Mouse (Mus musculus): ENCODE results near the gene Gm11011. TPM values are rescaled to one million over a fixed set of nuclear protein-coding genes. Genes with fewer than 3 reads are reported as not detected.
"Not testable (repeated sequence)": the region's sequence is repeated elsewhere in the genome, so short reads cannot be mapped to it uniquely, and the experiment has no call there.

The Gm11011 gene
- polyA plus RNA-seq (2014; fragmentation: Nextera tagmentation; extraction: Ambion mirVana), result not detected in 2 replicates

DNA sequence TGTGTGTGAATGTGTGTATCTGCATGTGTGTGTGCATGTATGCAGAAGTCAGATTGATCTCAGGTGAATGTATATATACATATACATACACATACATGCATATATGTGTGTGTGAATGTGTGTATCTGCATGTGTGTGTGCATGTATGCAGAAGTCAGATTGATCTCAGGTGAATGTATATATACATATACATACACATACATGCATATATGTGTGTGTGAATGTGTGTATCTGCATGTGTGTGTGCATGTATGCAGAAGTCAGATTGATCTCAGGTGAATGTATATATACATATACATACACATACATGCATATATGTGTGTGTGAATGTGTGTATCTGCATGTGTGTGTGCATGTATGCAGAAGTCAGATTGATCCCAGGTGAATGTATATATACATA lies at the start of gene Gm11011:
Gene Gm11011 (minus strand): TSS at position 101 of the 400 bp plus-strand sequence.
- not testable (repeated sequence) for H3K9me3 ChIP-seq (ENCODE audit: control insufficient read depth, low read length); ATAC-seq (ENCODE audit: low FRiP score, low TSS enrichment); H3K4me1 ChIP-seq (ENCODE audit: control insufficient read depth, insufficient read depth, low read length); H3K4me3 ChIP-seq (ENCODE audit: low read length); H3K27ac ChIP-seq (ENCODE audit: low read depth, low read length); H3K27me3 ChIP-seq (ENCODE audit: control insufficient read depth, insufficient read depth, low read length); H3K4me2 ChIP-seq (replicated peaks; ENCODE audit: low read depth, low read length); H3K9ac ChIP-seq (ENCODE audit: low read depth, low read length); H3K36me3 ChIP-seq (ENCODE audit: control insufficient read depth, insufficient read depth, low read length)

DNA sequence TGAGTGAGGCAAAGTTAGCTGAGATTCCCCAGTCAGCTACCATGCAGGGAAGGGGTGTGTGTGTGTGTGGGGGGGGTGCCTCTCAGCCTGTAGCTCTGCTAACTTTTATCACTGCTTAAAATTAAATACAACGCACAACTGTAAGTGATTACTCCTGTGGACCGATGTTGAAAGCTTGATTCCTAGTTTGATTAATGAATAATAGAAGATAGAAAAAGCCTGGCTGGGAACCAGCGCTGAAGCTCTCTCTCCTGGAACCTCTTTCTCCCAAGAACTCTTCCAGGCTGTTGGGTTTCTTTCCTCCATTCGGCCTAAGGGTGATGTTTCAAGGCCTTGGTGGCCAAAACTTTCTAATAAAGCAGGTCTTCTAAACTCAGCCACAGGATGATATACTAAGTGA lies 48.9 kb upstream of the Gm11011 start:
- Histone ChIP-seq H3K27ac (ENCODE audit: low read depth, low read length) (0 out of 2 replicates have a peak overlapping the region, but pooled peaks have one; percentile 17), H3K4me3 (ENCODE audit: low read length) (peak overlapping the region; percentile 84), H3K9me3 (ENCODE audit: control insufficient read depth, low read length) (no peaks in the 10 kb centered on the region), H3K36me3 (ENCODE audit: control insufficient read depth, insufficient read depth, low read length) (no peaks in the 10 kb centered on the region), H3K27me3 (ENCODE audit: control insufficient read depth, insufficient read depth, low read length) (no peaks in the 10 kb centered on the region), H3K4me1 (ENCODE audit: control insufficient read depth, insufficient read depth, low read length) (peaks cover 38% of the 10 kb centered on the region), H3K4me2 (replicated peaks; ENCODE audit: low read depth, low read length) (peak overlapping the region; percentile 82), H3K9ac (ENCODE audit: low read depth, low read length) (peak overlapping the region; percentile 48; the same call in 1 of the 2 replicates)
- ATAC-seq (ENCODE audit: low FRiP score, low TSS enrichment), result no peak
- 19% methylated on average over 4 of the region's 4 CpGs for WGBS

DNA sequence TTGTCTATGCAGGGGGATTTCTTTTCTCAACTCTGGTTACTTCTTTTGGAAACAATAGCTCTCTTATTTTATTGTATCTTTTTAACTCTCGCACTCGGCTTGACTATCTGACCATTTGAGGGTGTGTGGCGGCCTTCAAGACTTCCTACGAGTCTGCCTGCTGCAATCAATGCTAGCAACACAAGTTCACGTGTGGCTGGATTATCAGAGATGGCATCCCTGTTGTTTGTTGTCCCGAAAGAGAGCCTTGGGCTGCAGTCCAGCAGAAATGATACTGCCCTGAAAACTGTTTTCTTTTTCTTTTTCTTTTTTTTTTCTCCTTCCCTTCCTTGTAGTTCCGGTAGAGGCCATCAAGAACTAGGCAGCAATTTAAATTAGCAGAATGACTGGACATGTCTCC lies 47.9 kb upstream of the Gm11011 start:
- no peaks in the 10 kb centered on the region for H3K27me3 ChIP-seq (ENCODE audit: control insufficient read depth, insufficient read depth, low read length)
- no peaks in the 10 kb centered on the region for H3K36me3 ChIP-seq (ENCODE audit: control insufficient read depth, insufficient read depth, low read length)
- H3K4me1 ChIP-seq (ENCODE audit: control insufficient read depth, insufficient read depth, low read length), result peaks cover 34% of the 10 kb centered on the region
- H3K9me3 ChIP-seq (ENCODE audit: control insufficient read depth, low read length), result no peaks in the 10 kb centered on the region
- H3K4me2 ChIP-seq (replicated peaks; ENCODE audit: low read depth, low read length), result peak overlapping the region; percentile 82
- H3K9ac ChIP-seq (ENCODE audit: low read depth, low read length), result peak overlapping the region; percentile 93
- ATAC-seq (ENCODE audit: low FRiP score, low TSS enrichment), result no peak
- 10% methylated on average over 7 of the region's 7 CpGs for WGBS
- H3K27ac ChIP-seq (ENCODE audit: low read depth, low read length), result peak overlapping the region; percentile 96; the same call in 1 of the 2 replicates
- peak overlapping the region; percentile 84 for H3K4me3 ChIP-seq (ENCODE audit: low read length)

DNA sequence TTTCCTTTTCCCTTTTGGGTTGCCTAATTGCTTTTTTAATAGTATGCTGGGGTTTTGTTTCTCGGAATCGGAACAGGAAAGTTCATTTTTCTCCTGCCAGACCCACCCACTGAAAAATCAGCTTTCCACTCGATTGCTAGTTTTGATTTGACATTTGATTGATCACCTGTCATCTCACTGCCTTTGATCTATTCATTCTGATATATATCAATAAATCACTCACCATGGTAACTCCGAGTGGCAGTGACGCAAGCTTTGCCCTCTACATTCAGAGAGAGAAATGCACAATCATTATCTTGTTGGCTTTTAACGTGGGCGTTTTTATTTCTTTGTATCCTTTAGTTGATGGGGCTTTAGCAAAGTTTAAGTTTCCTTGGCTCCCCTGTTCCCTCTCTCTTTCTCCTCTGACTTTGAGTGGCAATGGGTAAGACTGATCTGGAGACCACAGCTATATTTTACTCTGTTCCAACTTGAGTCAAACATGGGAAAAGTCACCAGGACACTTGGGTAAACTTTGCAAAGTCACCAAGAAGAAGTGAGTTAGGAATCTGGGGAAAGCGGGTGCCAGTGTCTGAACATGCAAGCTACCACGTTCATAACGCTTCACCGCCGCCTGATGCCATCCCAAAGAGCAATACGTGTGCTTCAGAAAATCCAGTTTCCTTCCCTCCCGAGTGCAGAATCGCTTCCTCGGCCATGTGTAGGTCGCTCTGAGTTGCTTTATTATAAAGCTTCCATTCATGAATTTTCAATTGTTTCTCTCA lies 47.3 kb upstream of the Gm11011 start:
- no peaks in the 10 kb centered on the region for H3K36me3 ChIP-seq (ENCODE audit: control insufficient read depth, insufficient read depth, low read length)
- no peak for ATAC-seq (ENCODE audit: low FRiP score, low TSS enrichment)
- H3K9me3 ChIP-seq (ENCODE audit: control insufficient read depth, low read length), result no peaks in the 10 kb centered on the region
- peak overlapping the region; percentile 93 for H3K9ac ChIP-seq (ENCODE audit: low read depth, low read length)
- peak overlapping the region; percentile 82 for H3K4me2 ChIP-seq (replicated peaks; ENCODE audit: low read depth, low read length)
- H3K27ac ChIP-seq (ENCODE audit: low read depth, low read length), result peak overlapping the region; percentile 96
- 7% methylated on average over 17 of the region's 17 CpGs for WGBS
- H3K27me3 ChIP-seq (ENCODE audit: control insufficient read depth, insufficient read depth, low read length), result no peaks in the 10 kb centered on the region
- H3K4me3 ChIP-seq (ENCODE audit: low read length), result peak overlapping the region; percentile 84
- H3K4me1 ChIP-seq (ENCODE audit: control insufficient read depth, insufficient read depth, low read length), result peaks cover 33% of the 10 kb centered on the region

DNA sequence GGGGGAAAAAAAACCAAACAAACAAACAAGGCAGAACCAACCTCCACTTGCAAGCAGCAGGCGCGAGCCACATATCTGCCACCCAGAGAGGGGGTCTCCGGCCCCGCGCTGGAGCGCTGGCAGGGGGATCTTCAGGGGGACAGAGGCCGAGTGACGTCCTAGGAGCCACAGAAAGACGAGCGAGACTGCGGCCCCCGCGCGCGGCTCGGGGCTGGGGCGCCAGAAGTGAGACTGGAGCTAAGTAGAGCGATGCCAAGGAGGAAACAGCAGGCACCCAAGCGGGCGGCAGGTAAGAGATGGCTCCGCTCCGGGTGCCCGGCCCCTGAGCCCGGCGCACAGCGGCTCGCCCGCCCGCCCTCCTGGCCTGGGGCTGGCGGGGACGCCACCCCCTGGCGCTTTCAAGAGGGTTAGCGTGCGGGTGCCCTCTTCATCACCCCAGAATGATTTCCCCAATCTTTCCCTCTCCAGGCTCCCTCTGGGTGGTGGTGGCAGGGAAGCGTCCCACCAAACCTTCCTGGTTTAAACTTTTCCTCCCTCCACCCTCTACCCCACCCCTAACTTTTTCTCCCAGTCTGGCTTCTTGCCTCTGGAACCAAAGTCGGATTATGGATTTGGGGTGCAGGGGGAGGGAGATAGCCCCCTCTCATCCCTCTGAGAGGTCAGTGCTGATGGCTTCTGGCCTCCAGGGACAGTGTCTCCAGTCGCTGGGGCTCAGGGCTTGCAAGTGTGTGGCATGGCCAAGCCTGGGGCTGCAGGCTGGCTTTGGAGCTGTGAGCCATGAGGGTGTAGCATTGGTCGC lies 46.1 kb upstream of the Gm11011 start:
- H3K9me3 ChIP-seq (ENCODE audit: control insufficient read depth, low read length), result no peaks in the 10 kb centered on the region
- no peak for ATAC-seq (ENCODE audit: low FRiP score, low TSS enrichment)
- peak overlapping the region; percentile 84 for H3K4me3 ChIP-seq (ENCODE audit: low read length)
- no peaks in the 10 kb centered on the region for H3K27me3 ChIP-seq (ENCODE audit: control insufficient read depth, insufficient read depth, low read length)
- H3K4me2 ChIP-seq (replicated peaks; ENCODE audit: low read depth, low read length), result peak overlapping the region; percentile 82
- peak overlapping the region; percentile 96 for H3K27ac ChIP-seq (ENCODE audit: low read depth, low read length)
- under 1% methylated on average over 38 of the region's 38 CpGs for WGBS
- no peaks in the 10 kb centered on the region for H3K36me3 ChIP-seq (ENCODE audit: control insufficient read depth, insufficient read depth, low read length)
- H3K4me1 ChIP-seq (ENCODE audit: control insufficient read depth, insufficient read depth, low read length), result peaks cover 35% of the 10 kb centered on the region
- H3K9ac ChIP-seq (ENCODE audit: low read depth, low read length), result peak overlapping the region; percentile 93

DNA sequence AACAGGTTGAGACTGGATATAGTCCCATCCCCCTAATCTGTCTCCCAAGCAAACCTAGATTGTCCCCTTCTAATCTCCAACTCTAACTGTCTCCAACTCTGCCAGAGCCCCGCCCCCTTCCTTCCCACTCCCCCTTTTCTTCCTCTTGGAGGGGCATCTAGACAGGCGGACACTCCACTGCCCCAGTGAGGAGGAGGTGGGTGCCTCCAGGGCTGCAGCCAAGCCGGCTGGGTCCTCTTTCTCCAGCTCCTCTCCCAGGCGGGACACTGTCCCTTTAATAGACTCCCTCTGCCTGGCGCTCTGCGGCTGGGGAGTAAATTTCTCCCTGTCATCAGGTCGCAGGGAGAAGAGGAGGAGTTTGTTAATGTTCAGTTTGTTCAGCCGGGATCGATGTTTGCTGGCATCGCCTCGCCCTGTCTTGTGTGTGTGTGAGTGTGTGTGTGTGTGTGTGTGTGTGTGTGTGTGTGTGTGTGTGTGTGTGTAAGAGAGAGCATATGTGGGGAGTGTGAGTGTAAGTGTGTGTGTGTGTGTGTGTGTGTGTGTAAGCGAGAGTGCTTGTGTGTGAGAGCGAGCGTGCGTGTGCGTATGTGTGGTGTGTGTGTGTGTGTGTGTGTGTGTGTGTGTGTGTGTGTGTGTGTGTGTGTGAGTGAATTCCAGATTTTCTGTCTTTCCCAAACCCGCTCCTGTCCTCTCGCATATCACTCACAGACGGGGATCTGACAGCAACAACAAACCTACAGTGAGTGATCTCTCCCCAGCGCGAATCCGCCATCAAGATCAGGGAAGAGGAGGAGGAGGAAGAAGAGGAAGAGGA lies 45.0 kb upstream of the Gm11011 start, which contains the start of gene Tshz2:
Gene Tshz2 (plus strand): TSS at position 676 of the 814 bp plus-strand sequence.
- Histone ChIP-seq H3K27me3 (ENCODE audit: control insufficient read depth, insufficient read depth, low read length) (no peaks in the 10 kb centered on the region), H3K4me2 (replicated peaks; ENCODE audit: low read depth, low read length) (peak within 1 kb of the TSS; percentile 82), H3K9me3 (ENCODE audit: control insufficient read depth, low read length) (no peaks in the 10 kb centered on the region), H3K9ac (ENCODE audit: low read depth, low read length) (peak within 1 kb of the TSS; percentile 93), H3K4me3 (ENCODE audit: low read length) (peak within 1 kb of the TSS; percentile 84), H3K27ac (ENCODE audit: low read depth, low read length) (peak within 1 kb of the TSS; percentile 96), H3K36me3 (ENCODE audit: control insufficient read depth, insufficient read depth, low read length) (no peaks in the 10 kb centered on the region), H3K4me1 (ENCODE audit: control insufficient read depth, insufficient read depth, low read length) (peaks cover 25% of the 10 kb centered on the region)
- ATAC-seq (ENCODE audit: low FRiP score, low TSS enrichment), result peak; percentile 90
- under 1% methylated on average over 18 of the region's 22 CpGs for WGBS

DNA sequence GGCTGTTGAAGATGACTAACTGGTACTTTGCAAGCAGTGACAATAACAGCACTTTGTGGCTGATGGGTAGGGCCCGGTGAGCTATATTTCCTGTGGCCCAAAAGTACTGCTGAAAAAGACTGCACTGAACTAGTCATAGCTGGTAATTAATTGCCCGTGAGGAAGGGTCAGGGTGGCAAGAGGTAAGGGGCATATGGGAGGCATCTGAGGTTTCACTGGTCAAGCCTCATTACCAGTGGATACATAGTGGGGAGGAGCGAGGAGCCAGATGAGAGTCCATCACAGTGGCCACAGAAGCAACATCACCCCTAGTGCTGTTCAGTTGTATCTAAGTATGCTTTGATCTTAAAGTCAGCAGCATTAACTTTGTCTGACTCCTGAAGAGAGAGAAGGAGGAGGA lies 42.5 kb upstream of the Gm11011 start:
- no peak overlapping the region for H3K4me2 ChIP-seq (replicated peaks; ENCODE audit: low read depth, low read length)
- H3K9me3 ChIP-seq (ENCODE audit: control insufficient read depth, low read length), result no peaks in the 10 kb centered on the region
- no peaks in the 10 kb centered on the region for H3K27me3 ChIP-seq (ENCODE audit: control insufficient read depth, insufficient read depth, low read length)
- no peaks in the 10 kb centered on the region for H3K36me3 ChIP-seq (ENCODE audit: control insufficient read depth, insufficient read depth, low read length)
- H3K27ac ChIP-seq (ENCODE audit: low read depth, low read length), result no peak overlapping the region
- ATAC-seq (ENCODE audit: low FRiP score, low TSS enrichment), result peak; percentile 40
- H3K9ac ChIP-seq (ENCODE audit: low read depth, low read length), result no peak overlapping the region
- peaks cover 11% of the 10 kb centered on the region for H3K4me1 ChIP-seq (ENCODE audit: control insufficient read depth, insufficient read depth, low read length)
- H3K4me3 ChIP-seq (ENCODE audit: low read length), result no peak overlapping the region
- WGBS, result 34% methylated on average over 3 of the region's 3 CpGs

DNA sequence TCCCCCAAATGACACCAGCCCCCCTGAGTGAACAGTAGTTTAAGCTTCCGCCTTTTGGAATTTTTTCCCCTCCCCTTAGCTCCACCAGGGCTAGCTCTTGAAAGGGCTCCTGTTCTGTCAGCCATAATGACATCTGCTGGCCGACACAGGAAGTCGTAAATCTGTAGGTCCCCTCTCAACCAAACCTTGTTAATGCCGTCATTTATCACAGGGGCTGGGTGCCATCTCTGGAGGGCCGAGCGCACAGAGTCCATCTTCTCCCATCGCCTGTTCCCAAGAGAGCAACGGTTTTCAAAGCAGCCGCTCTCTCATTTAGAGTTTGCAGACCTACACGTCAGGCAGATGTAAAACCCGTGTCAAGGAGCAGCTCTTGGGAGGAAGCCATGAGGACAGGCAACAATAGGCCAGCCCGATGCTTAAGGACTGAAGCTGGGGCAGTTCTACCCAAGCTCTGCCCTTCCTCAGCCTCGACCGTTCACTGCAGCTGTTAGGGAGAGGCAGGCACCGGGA lies 33.7 kb upstream of the Gm11011 start:
- peaks cover 17% of the 10 kb centered on the region for H3K4me1 ChIP-seq (ENCODE audit: control insufficient read depth, insufficient read depth, low read length)
- peak overlapping the region; percentile 48 for H3K9ac ChIP-seq (ENCODE audit: low read depth, low read length)
- ATAC-seq (ENCODE audit: low FRiP score, low TSS enrichment), result peak; percentile 88
- 0 out of 2 replicates have a peak overlapping the region, but pooled peaks have one; percentile 13 for H3K4me3 ChIP-seq (ENCODE audit: low read length)
- 1% methylated on average over 15 of the region's 15 CpGs for WGBS
- H3K4me2 ChIP-seq (replicated peaks; ENCODE audit: low read depth, low read length), result peak overlapping the region; percentile 48
- H3K36me3 ChIP-seq (ENCODE audit: control insufficient read depth, insufficient read depth, low read length), result no peaks in the 10 kb centered on the region
- no peaks in the 10 kb centered on the region for H3K9me3 ChIP-seq (ENCODE audit: control insufficient read depth, low read length)
- H3K27ac ChIP-seq (ENCODE audit: low read depth, low read length), result peak overlapping the region; percentile 69; the same call in 1 of the 2 replicates
- H3K27me3 ChIP-seq (ENCODE audit: control insufficient read depth, insufficient read depth, low read length), result no peaks in the 10 kb centered on the region
